Mouse (Mus musculus): ENCODE results near the gene Pqlc2. TPM values are rescaled to one million over a fixed set of nuclear protein-coding genes. Genes with fewer than 3 reads are reported as not detected.

The Pqlc2 gene
- polyA plus RNA-seq, 1 experiment = 12.2 TPM

- 36% methylated on average over 4 of the region's 4 CpGs for WGBS
- TF ChIP-seq CTCF (IDR thresholded peaks at IDR 0.05; ENCODE audit: control insufficient read depth, insufficient read depth, low read length) (no peak), POLR2A (IDR thresholded peaks at IDR 0.05; ENCODE audit: borderline replicate concordance, control insufficient read depth, low read depth, low read length) (no peak)
- Histone ChIP-seq H3K4me3 (replicated peaks; ENCODE audit: control insufficient read depth, low read depth, low read length) (no peak overlapping the region), H3K4me1 (ENCODE audit: control insufficient read depth, insufficient read depth, low read length) (peaks cover 3% of the 10 kb centered on the region), H3K27ac (ENCODE audit: control insufficient read depth, insufficient read depth, low read depth, low read length, poor library complexity) (peak overlapping the region; percentile 68)
Measured at GRCm38 (mm10) chr4:139340835-139341234, 30.3 kb upstream of the Pqlc2 start.

- Histone ChIP-seq H3K4me1 (ENCODE audit: control insufficient read depth, insufficient read depth, low read length) (peaks cover 3% of the 10 kb centered on the region), H3K27ac (ENCODE audit: control insufficient read depth, insufficient read depth, low read depth, low read length, poor library complexity) (no peak overlapping the region), H3K4me3 (replicated peaks; ENCODE audit: control insufficient read depth, low read depth, low read length) (no peak overlapping the region)
- 56% methylated on average over 33 of the region's 33 CpGs for WGBS
- TF ChIP-seq POLR2A (IDR thresholded peaks at IDR 0.05; ENCODE audit: borderline replicate concordance, control insufficient read depth, low read depth, low read length) = no peak
- TF ChIP-seq CTCF (IDR thresholded peaks at IDR 0.05; ENCODE audit: control insufficient read depth, insufficient read depth, low read length) = no peak
Measured at GRCm38 (mm10) chr4:139338145-139338544, 27.6 kb upstream of the Pqlc2 start.

DNA sequence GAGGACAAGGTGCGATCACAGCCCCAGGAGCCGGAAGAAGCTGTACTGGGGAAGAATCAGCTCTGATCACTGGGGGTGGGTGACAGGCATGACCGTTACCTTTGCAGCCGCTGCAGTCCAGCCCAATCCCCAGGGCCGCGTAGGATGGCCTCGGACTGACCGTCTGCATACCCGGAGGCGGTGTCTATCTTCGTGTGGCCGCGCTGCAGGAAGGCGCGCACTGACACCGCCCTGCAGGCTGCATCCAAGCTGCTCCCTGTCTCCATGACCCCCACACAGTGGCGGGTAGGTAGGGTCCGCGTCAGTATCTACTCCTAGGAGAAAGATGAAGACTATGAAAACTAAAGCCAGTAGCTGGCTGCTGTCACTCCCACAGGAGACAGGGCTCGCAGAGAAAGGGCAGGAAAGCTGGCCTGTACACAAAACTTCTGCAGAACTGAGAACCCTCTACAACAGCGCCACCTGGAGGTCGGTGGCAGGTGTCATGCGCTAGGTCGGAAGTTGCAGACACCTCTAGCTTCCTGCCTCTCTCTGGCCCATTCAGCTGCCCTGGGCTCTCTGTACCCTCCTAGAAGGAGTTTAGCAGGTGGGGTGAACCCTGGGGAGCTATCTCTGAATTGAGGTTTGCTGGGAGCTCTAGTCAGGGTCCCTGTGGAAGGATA, 26.4 kb upstream of the Pqlc2 start:
- Histone ChIP-seq H3K4me1 (ENCODE audit: control insufficient read depth, insufficient read depth, low read length) (peaks cover 1% of the 10 kb centered on the region; the same call in 1 of the 2 replicates), H3K4me3 (replicated peaks; ENCODE audit: control insufficient read depth, low read depth, low read length) (peak overlapping the region; percentile 56), H3K27ac (ENCODE audit: control insufficient read depth, insufficient read depth, low read depth, low read length, poor library complexity) (peak overlapping the region; percentile 24)
- 17% methylated on average over 24 of the region's 24 CpGs for WGBS
- TF ChIP-seq POLR2A (IDR thresholded peaks at IDR 0.05; ENCODE audit: borderline replicate concordance, control insufficient read depth, low read depth, low read length) (peak; percentile 32; the same call in 1 of the 2 replicates), CTCF (IDR thresholded peaks at IDR 0.05; ENCODE audit: control insufficient read depth, insufficient read depth, low read length) (peak; percentile 94)

DNA sequence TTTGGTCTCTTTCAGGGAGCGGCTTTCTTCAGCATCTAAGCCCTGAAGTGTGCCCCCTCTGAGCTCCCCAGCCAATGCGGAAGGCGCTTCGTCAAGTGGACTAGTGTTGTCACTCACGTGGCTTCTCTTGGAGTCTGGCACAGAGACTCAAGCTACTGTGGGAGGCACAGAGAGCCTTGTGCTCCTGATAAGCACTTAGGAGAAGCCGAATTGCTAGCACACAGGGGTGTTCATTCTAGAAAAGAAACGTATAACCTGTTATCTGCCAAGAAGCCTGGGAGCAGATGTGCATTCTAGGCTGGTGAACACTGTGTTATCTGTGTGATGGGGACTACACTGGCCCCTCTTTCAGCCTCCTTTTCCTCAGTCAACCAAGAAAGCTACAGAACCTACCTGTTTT, 25.0 kb upstream of the Pqlc2 start:
- no peak overlapping the region for H3K4me3 ChIP-seq (replicated peaks; ENCODE audit: control insufficient read depth, low read depth, low read length)
- WGBS = 59% methylated on average over 7 of the region's 7 CpGs
- no peaks in the 10 kb centered on the region for H3K4me1 ChIP-seq (ENCODE audit: control insufficient read depth, insufficient read depth, low read length)
- peak overlapping the region; percentile 56 for H3K27ac ChIP-seq (ENCODE audit: control insufficient read depth, insufficient read depth, low read depth, low read length, poor library complexity)
- TF ChIP-seq CTCF (IDR thresholded peaks at IDR 0.05; ENCODE audit: control insufficient read depth, insufficient read depth, low read length) (no peak), POLR2A (IDR thresholded peaks at IDR 0.05; ENCODE audit: borderline replicate concordance, control insufficient read depth, low read depth, low read length) (no peak)

GRCm38 (mm10) chr4:139334631-139335295, 24.3 kb upstream of the Pqlc2 start:
- Histone ChIP-seq H3K4me3 (replicated peaks; ENCODE audit: control insufficient read depth, low read depth, low read length) (no peak overlapping the region), H3K27ac (ENCODE audit: control insufficient read depth, insufficient read depth, low read depth, low read length, poor library complexity) (peak overlapping the region; percentile 56; the same call in 1 of the 2 replicates), H3K4me1 (ENCODE audit: control insufficient read depth, insufficient read depth, low read length) (no peaks in the 10 kb centered on the region)
- TF ChIP-seq CTCF (IDR thresholded peaks at IDR 0.05; ENCODE audit: control insufficient read depth, insufficient read depth, low read length) = no peak
- no peak for TF ChIP-seq POLR2A (IDR thresholded peaks at IDR 0.05; ENCODE audit: borderline replicate concordance, control insufficient read depth, low read depth, low read length)
- 44% methylated on average over 9 of the region's 9 CpGs for WGBS

GRCm38 (mm10) chr4:139330605-139331004, 20.1 kb upstream of the Pqlc2 start:
- peak overlapping the region; percentile 27; the same call in 1 of the 2 replicates for H3K27ac ChIP-seq (ENCODE audit: control insufficient read depth, insufficient read depth, low read depth, low read length, poor library complexity)
- 3% methylated on average over 10 of the region's 10 CpGs for WGBS
- peak; percentile 89 for TF ChIP-seq CTCF (IDR thresholded peaks at IDR 0.05; ENCODE audit: control insufficient read depth, insufficient read depth, low read length)
- no peak for TF ChIP-seq POLR2A (IDR thresholded peaks at IDR 0.05; ENCODE audit: borderline replicate concordance, control insufficient read depth, low read depth, low read length)
- H3K4me3 ChIP-seq (replicated peaks; ENCODE audit: control insufficient read depth, low read depth, low read length) = peak overlapping the region; percentile 80
- no peaks in the 10 kb centered on the region for H3K4me1 ChIP-seq (ENCODE audit: control insufficient read depth, insufficient read depth, low read length)

DNA sequence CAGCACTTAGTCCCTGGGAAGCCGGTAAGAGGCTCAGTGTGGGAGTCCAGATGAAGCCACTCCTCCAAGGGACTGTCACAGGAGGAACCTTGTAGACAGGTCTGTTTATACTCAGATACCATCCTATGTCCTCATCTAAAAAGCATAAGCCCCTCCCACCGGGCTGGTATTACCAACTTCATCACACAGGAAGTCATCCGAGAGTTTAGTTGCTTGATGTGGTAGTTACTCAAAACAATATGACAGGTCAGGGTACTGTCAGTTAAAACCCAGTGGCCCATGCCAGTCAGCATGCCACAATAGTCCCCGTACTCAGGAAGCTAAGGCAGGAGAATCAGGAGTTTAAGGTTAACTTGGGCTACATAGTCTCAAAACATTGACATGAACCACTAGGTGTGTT, 9.2 kb upstream of the Pqlc2 start:
- Histone ChIP-seq H3K27ac (ENCODE audit: control insufficient read depth, insufficient read depth, low read depth, low read length, poor library complexity) (no peak overlapping the region), H3K4me1 (ENCODE audit: control insufficient read depth, insufficient read depth, low read length) (no peaks in the 10 kb centered on the region), H3K4me3 (replicated peaks; ENCODE audit: control insufficient read depth, low read depth, low read length) (no peak overlapping the region)
- TF ChIP-seq POLR2A (IDR thresholded peaks at IDR 0.05; ENCODE audit: borderline replicate concordance, control insufficient read depth, low read depth, low read length) = no peak
- TF ChIP-seq CTCF (IDR thresholded peaks at IDR 0.05; ENCODE audit: control insufficient read depth, insufficient read depth, low read length) = no peak
- 76% methylated on average over 4 of the region's 4 CpGs for WGBS

DNA sequence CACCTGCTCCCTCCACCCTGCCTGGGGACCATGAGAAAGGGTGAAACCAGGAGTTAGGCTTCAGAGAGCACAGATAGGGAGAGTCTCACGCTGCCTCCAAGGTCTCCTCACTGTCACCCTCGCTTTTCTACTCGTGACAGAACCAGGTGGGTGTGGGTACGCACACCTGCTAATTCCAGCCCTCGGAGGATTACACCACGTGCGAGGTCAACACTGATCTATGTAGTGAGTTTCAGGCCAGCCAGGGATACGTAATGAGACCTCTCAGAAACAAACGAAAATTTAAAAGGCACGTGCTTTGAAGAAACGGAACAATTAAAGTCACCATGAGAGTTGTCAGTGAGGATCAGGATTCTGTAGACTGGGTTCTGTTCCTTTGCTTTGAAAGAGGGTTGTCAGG, 7.9 kb upstream of the Pqlc2 start:
- no peak overlapping the region for H3K27ac ChIP-seq (ENCODE audit: control insufficient read depth, insufficient read depth, low read depth, low read length, poor library complexity)
- no peaks in the 10 kb centered on the region for H3K4me1 ChIP-seq (ENCODE audit: control insufficient read depth, insufficient read depth, low read length)
- WGBS = 89% methylated on average over 11 of the region's 11 CpGs
- H3K4me3 ChIP-seq (replicated peaks; ENCODE audit: control insufficient read depth, low read depth, low read length) = no peak overlapping the region
- TF ChIP-seq CTCF (IDR thresholded peaks at IDR 0.05; ENCODE audit: control insufficient read depth, insufficient read depth, low read length) = no peak
- no peak for TF ChIP-seq POLR2A (IDR thresholded peaks at IDR 0.05; ENCODE audit: borderline replicate concordance, control insufficient read depth, low read depth, low read length)
